26 mouse cellular contexts compared by ENCODE assay signal in genomic region chr16:4523313-4524004, GRCm38 (mm10). TPM values are rescaled to one million over a fixed set of nuclear protein-coding genes. Genes with fewer than 3 reads are reported as not detected.
DNase-seq lines count a peak whose midpoint lies in the region; ATAC-seq and TF ChIP-seq lines count a peak whose summit lies in the region.
"Had no signal": no experiment of that assay in that cellular context is flagged by ENCODE, and none has a peak within 500 bp of the region (broad histone marks: within the 10 kb centered on the region; RNA-seq: fewer than 3 reads in every experiment).

No protein-coding gene starts in this region.

- no peak for DNase-seq in heart, embryonic 10.5 days (ENCODE audit: low spot score)
- DNase-seq in heart, postnatal 14 days, result no peak
- no peak for DNase-seq in heart, postnatal 25 days (ENCODE audit: low spot score)
- no peak for DNase-seq in heart, postnatal 0 days (ENCODE audit: low spot score)
- no peak for DNase-seq in left cerebral cortex, adult 8-10 months (ENCODE audit: low spot score in 2 of 2)
- DNase-seq: adrenal gland, adult 2 months; adrenal gland, postnatal 36 days; B cell, adult 2 months; cerebellum, adult 18-20 months; kidney, adult 9 months; kidney, postnatal 10 days; left cerebral cortex, postnatal 4 days; liver, postnatal 0 days; lung, postnatal 36 days; retina, postnatal 1 day; right cerebral cortex, postnatal 14 days had no signal

- TF ChIP-seq CTCF in heart, postnatal 0 days (IDR thresholded peaks at IDR 0.05; ENCODE audit: low read depth), result no peak

- intact Hi-C loops in heart, postnatal 14 days (cut with DNase I), result no loop called here
- intact Hi-C loops in heart, postnatal 25 days (cut with DNase I), result loop anchor here (1.0 to 5.0 kb wide), 2 partner anchors 17 to 36 kb away; no protein-coding TSS in a partner anchor

- no peak for ATAC-seq in heart, embryonic 15.5 days (replicated peaks; ENCODE audit: insufficient number of reproducible peaks, insufficient read depth, low FRiP score, low read depth)
- ATAC-seq in heart, postnatal 0 days (ENCODE audit: insufficient read depth, low read depth), result no peak
- ATAC-seq: activated CD4-positive, CD25-positive, alpha-beta regulatory T cell, adult 4 months; forebrain, embryonic 15.5 days; intestine, postnatal 0 days; liver, embryonic 12.5 days; liver, postnatal 0 days; midbrain, embryonic 13.5 days had no signal

- peaks cover 45% of the 10 kb centered on the region for H3K4me1 ChIP-seq in heart, embryonic 10.5 days
- H3K4me1 ChIP-seq in heart, embryonic 15.5 days (replicated peaks), result peaks cover 25% of the 10 kb centered on the region
- H3K4me1 ChIP-seq in heart, postnatal 0 days (ENCODE audit: control insufficient read depth, insufficient read depth), result no peaks in the 10 kb centered on the region; the same call in 1 of the 2 replicates
- H3K4me1 ChIP-seq: stomach, embryonic 15.5 days had no signal

- H3K27ac ChIP-seq in heart, embryonic 10.5 days, result peak overlapping the region; percentile 93
- H3K27ac ChIP-seq in heart, embryonic 15.5 days, result peak overlapping the region; percentile 97
- H3K27ac ChIP-seq in heart, postnatal 0 days (ENCODE audit: low read depth), result peak overlapping the region; percentile 99
- H3K27ac ChIP-seq: embryonic facial prominence, embryonic 13.5 days; forebrain, embryonic 10.5 days; forebrain, embryonic 15.5 days; hindbrain, embryonic 13.5 days; liver, embryonic 12.5 days; midbrain, embryonic 13.5 days; stomach, embryonic 15.5 days had no signal

- WGBS in heart, embryonic 10.5 days, result 61% methylated on average over 7 of the region's 7 CpGs
- 57% methylated on average over 7 of the region's 7 CpGs for WGBS in heart, embryonic 15.5 days
- WGBS in heart, postnatal 0 days, result 37% methylated on average over 7 of the region's 7 CpGs

- TF ChIP-seq EP300 in heart, postnatal 0 days (IDR thresholded peaks at IDR 0.05; ENCODE audit: low read depth), result no peak

- no peaks in the 10 kb centered on the region for H3K27me3 ChIP-seq in heart, embryonic 10.5 days (ENCODE audit: insufficient read depth, poor library complexity, severe bottlenecking)
- no peaks in the 10 kb centered on the region for H3K27me3 ChIP-seq in heart, embryonic 15.5 days
- no peaks in the 10 kb centered on the region for H3K27me3 ChIP-seq in heart, postnatal 0 days (ENCODE audit: control insufficient read depth, insufficient read depth, low read length)
- H3K27me3 ChIP-seq: embryonic facial prominence, embryonic 13.5 days; forebrain, embryonic 15.5 days; hindbrain, embryonic 13.5 days; liver, embryonic 12.5 days; midbrain, embryonic 13.5 days; stomach, embryonic 15.5 days had no signal

- H3K4me2 ChIP-seq in heart, embryonic 15.5 days, result peak overlapping the region; percentile 53
- H3K4me2 ChIP-seq in heart, postnatal 0 days (ENCODE audit: low read depth, low read length), result peak overlapping the region; percentile 60
- H3K4me2 ChIP-seq: embryonic facial prominence, embryonic 13.5 days; forebrain, embryonic 15.5 days; hindbrain, embryonic 13.5 days; liver, embryonic 12.5 days; midbrain, embryonic 13.5 days; stomach, embryonic 15.5 days had no signal

- H3K4me3 ChIP-seq in heart, embryonic 10.5 days, result peak overlapping the region; percentile 50
- peak overlapping the region; percentile 58 for H3K4me3 ChIP-seq in heart, embryonic 15.5 days
- H3K4me3 ChIP-seq in heart, postnatal 0 days (ENCODE audit: low read depth, low read length), result peak overlapping the region; percentile 69
- H3K4me3 ChIP-seq: embryonic facial prominence, embryonic 13.5 days; forebrain, embryonic 10.5 days; forebrain, embryonic 15.5 days; hindbrain, embryonic 13.5 days; liver, embryonic 12.5 days; midbrain, embryonic 13.5 days; stomach, embryonic 15.5 days had no signal

- H3K36me3 ChIP-seq in heart, embryonic 10.5 days, result peaks cover 10% of the 10 kb centered on the region; the same call in 1 of the 2 replicates
- H3K36me3 ChIP-seq in heart, embryonic 15.5 days, result no peaks in the 10 kb centered on the region
- H3K36me3 ChIP-seq in heart, postnatal 0 days (replicated peaks; ENCODE audit: control insufficient read depth, insufficient read depth, low read length), result no peaks in the 10 kb centered on the region
- H3K36me3 ChIP-seq: embryonic facial prominence, embryonic 13.5 days; forebrain, embryonic 15.5 days; hindbrain, embryonic 13.5 days; liver, embryonic 12.5 days; midbrain, embryonic 13.5 days; stomach, embryonic 15.5 days had no signal

- H3K9ac ChIP-seq in heart, embryonic 15.5 days, result peak overlapping the region; percentile 62
- peak overlapping the region; percentile 92 for H3K9ac ChIP-seq in heart, postnatal 0 days (replicated peaks; ENCODE audit: low read depth, low read length)
- H3K9ac ChIP-seq: embryonic facial prominence, embryonic 13.5 days; forebrain, embryonic 15.5 days; hindbrain, embryonic 13.5 days; liver, embryonic 12.5 days; liver, postnatal 0 days; midbrain, embryonic 13.5 days; stomach, embryonic 15.5 days had no signal

- no peaks in the 10 kb centered on the region for H3K9me3 ChIP-seq in heart, embryonic 10.5 days
- H3K9me3 ChIP-seq in heart, embryonic 15.5 days (replicated peaks), result 0 out of 2 replicates have a peak, but pooled peaks cover 3% of the 10 kb centered on the region
- 0 out of 2 replicates have a peak, but pooled peaks cover 3% of the 10 kb centered on the region for H3K9me3 ChIP-seq in heart, postnatal 0 days (replicated peaks; ENCODE audit: control insufficient read depth, low read length)
- H3K9me3 ChIP-seq: embryonic facial prominence, embryonic 13.5 days; forebrain, embryonic 15.5 days; hindbrain, embryonic 13.5 days; liver, embryonic 12.5 days; stomach, embryonic 15.5 days had no signal

RNA-seq across cellular contexts. Expression of gene Srl, which starts 18.2 kb away (rescaled TPM):
- 87.3 and 201 TPM in 2 replicates for polyA plus RNA-seq in heart, embryonic 10.5 days (2016; fragmentation: Nextera tagmentation; extraction: Ambion mirVana)
- total RNA-seq in heart, postnatal 14 days (2021), result 1,000 to 10,000 TPM; 1,039 to 1,112 TPM
- 227 and 253 TPM in 2 replicates for polyA plus RNA-seq in heart, embryonic 15.5 days (2015; fragmentation: Nextera tagmentation; extraction: Ambion mirVana)
- 1,000 to 10,000 TPM; 1,004 to 1,109 TPM for total RNA-seq in heart, postnatal 25 days (2021)
- 910 and 974 TPM in 2 replicates for total RNA-seq in heart, postnatal 0 days (2014; rRNA removed; ENCODE audit: low replicate concordance)
- polyA plus RNA-seq in heart, postnatal 0 days (2015; fragmentation: Nextera tagmentation; extraction: Ambion mirVana), result 346 and 419 TPM in 2 replicates
- 1 to 10 TPM; 3.6 to 7.4 (median 5.1) TPM for total RNA-seq in left cerebral cortex, adult 8-10 months (2022)

RNA-seq across cellular contexts. Expression of gene Tfap4, which starts 36.2 kb away (rescaled TPM):
- polyA plus RNA-seq in heart, embryonic 10.5 days (2016; fragmentation: Nextera tagmentation; extraction: Ambion mirVana), result 9.5 and 17.5 TPM in 2 replicates
- 1 to 10 TPM; 3.0 to 3.1 TPM for total RNA-seq in heart, postnatal 14 days (2021)
- polyA plus RNA-seq in heart, embryonic 15.5 days (2015; fragmentation: Nextera tagmentation; extraction: Ambion mirVana), result 5.6 and 7.1 TPM in 2 replicates
- 1 to 10 TPM; 3.5 to 4.2 TPM for total RNA-seq in heart, postnatal 25 days (2021)
- 2.6 and 6.3 TPM in 2 replicates for total RNA-seq in heart, postnatal 0 days (2014; rRNA removed; ENCODE audit: low replicate concordance)
- polyA plus RNA-seq in heart, postnatal 0 days (2015; fragmentation: Nextera tagmentation; extraction: Ambion mirVana), result 2.9 and 3.4 TPM in 2 replicates
- 1 to 10 TPM; 5.5 to 8.1 (median 6.9) TPM for total RNA-seq in left cerebral cortex, adult 8-10 months (2022)

Comparison
In these comparisons a context has a peak if more than half of its experiments do, and no peak if none do; other contexts are left out.
1. RNA of gene Srl, which starts 18.2 kb away (total RNA-seq): 1,039 to 1,112 TPM in heart, postnatal 14 days, 1,004 to 1,109 TPM in heart, postnatal 25 days and 910 to 974 TPM in heart, postnatal 0 days; 3.6 to 7.4 TPM in left cerebral cortex, adult 8-10 months; every median in the first group is over 100 times any median in the second.
2. Peak in every context shown above with its lines, with median percentiles within 50 percentile points of each other: H3K27ac ChIP-seq and H3K4me3 ChIP-seq.